Mouse (Mus musculus) brown adipose tissue, adult 24 weeks (tissue): Measurements from ENCODE around the gene Iqgap2. TPM values are rescaled to one million over a fixed set of nuclear protein-coding genes. Genes with fewer than 3 reads are reported as not detected.

Experiments used
- H3K27ac ChIP-seq: fragments of 200-500 bp; replicated peaks from 2 replicates; pipeline ENCODE4 v1.5.1; 2012; ENCODE audit warnings: low read depth, mild to moderate bottlenecking, low read length
- H3K4me1 ChIP-seq: fragments of 200-500 bp; 2 replicates; pipeline ENCODE4 v1.6.1; 2012; ENCODE audit warnings: low read length, mixed read lengths; ENCODE audit not compliant: control insufficient read depth, insufficient read depth, insufficient read length
- H3K4me3 ChIP-seq: fragments of 200-500 bp; 2 replicates; pipeline ENCODE4 v1.5.1; 2012; ENCODE audit warnings: low read depth, mild to moderate bottlenecking, low read length, moderate library complexity; ENCODE audit not compliant: insufficient read depth
- polyA plus RNA-seq: library from polyadenylated mRNA; stranded (reverse); fragments of >200 nt; gene quantifications from 2 replicates; pipeline ENCODE4 v1.2.4, GENCODE M21; 2012; ENCODE audit not compliant: missing spikeins, insufficient read depth, insufficient read length

Iqgap2 gene
- polyA plus RNA-seq, 1 experiment = 2.7 TPM

DNA sequence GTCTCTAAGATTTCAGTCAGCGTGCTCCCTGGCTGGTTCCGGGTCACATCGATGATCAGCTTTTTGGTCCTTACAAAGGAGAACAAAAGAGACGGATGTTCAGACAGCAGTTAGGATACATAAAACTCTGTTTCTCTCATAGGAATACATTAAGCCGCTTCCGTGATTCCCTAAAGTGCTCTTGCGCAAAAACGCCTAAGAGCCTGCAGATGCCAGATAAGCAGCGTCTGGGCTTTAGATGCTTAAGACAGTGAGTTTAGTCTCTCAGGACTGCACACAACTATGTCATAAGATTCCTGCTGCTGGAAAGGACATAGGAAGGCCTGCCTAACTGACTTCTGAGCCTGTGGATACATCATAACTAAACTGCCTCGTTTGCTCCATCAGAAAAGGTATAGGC, 254.0 kb downstream of the Iqgap2 start:
- Histone ChIP-seq H3K4me1 (peaks cover 6% of the 10 kb centered on the region; the same call in 1 of the 2 replicates), H3K4me3 (no peak overlapping the region), H3K27ac (no peak overlapping the region)

DNA sequence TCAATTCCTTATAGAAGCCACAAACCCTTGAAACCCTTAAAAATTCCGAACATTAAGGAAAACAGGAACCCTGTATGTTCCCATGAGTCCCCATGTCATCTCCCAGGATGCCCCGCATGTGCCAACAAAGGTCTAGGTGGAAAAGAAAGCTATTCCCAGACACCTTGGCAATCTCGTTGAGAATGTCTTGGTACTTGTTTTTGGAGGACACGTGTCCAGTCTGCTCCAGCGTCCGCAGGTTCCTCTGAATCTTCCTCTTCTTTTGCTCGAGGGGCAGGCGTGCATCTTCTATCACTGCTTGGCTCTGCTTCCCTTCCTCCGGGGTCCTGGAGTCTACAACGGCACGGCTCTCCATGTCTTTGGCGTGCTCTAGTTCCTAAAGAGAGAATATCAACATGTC, 256.4 kb downstream of the Iqgap2 start:
- H3K4me1 ChIP-seq = peaks cover 6% of the 10 kb centered on the region; the same call in 1 of the 2 replicates
- no peak overlapping the region for H3K4me3 ChIP-seq
- no peak overlapping the region for H3K27ac ChIP-seq

DNA sequence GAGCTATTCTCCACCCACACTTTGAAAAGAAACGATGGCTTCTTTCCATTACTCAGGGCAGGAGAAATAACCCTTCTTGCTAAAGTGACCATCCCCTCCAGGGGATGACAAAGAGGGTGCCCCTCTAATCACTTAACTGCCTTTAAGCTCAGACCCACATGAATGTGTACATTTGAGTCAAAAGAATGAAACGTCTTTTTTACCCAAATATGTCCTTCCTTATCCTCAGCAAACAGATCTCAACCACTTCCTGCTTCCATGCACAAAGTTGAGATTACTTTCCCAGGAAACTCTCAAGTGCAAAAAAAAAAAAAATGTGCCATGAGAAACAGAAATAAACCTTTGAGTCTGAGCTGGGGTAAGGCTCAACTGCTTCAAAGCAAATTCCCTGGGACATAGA, 257.3 kb downstream of the Iqgap2 start:
- peak overlapping the region; percentile 37 for H3K4me3 ChIP-seq
- peaks cover 6% of the 10 kb centered on the region; the same call in 1 of the 2 replicates for H3K4me1 ChIP-seq
- peak overlapping the region; percentile 82 for H3K27ac ChIP-seq

DNA sequence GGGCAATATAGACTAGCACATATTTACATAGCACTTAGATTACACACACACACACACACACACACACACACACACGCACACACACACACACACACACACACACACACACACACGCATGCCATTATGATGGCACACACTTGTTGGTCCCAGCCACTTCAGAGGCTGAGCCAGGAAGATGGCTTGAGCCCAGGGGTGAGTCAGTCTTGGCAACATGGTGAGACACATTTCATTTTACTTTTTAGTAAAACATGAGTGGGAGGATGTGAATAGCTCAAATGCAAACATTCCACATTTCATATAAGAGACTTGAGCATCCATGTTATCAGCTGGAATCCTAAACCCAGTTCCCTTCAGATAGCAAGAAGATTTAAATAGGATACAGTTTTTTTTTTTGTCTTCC, 258.3 kb downstream of the Iqgap2 start:
- Histone ChIP-seq H3K4me1 (peaks cover 2% of the 10 kb centered on the region; the same call in 1 of the 2 replicates), H3K4me3 (no peak overlapping the region), H3K27ac (no peak overlapping the region)

DNA sequence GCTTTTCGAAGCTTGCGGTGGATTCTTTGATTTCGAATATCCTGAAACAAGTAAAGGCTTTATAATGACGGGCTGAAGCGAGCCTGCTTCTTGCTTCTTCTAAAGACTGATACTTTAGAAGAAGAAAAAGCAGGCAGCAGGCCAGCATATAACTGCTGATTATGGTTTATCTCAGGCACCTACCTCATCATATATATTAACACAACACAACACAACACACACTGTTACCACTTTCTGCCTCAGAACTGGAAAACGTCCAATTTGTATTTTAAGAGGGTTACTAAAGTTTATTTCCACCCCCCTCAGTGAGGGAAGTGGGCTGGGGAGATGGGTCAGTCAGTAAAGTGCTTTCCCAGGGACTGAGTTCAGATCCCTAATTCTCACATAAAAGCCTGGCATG, 259.6 kb downstream of the Iqgap2 start:
- Histone ChIP-seq H3K4me1 (peaks cover 2% of the 10 kb centered on the region; the same call in 1 of the 2 replicates), H3K27ac (no peak overlapping the region), H3K4me3 (no peak overlapping the region)

DNA sequence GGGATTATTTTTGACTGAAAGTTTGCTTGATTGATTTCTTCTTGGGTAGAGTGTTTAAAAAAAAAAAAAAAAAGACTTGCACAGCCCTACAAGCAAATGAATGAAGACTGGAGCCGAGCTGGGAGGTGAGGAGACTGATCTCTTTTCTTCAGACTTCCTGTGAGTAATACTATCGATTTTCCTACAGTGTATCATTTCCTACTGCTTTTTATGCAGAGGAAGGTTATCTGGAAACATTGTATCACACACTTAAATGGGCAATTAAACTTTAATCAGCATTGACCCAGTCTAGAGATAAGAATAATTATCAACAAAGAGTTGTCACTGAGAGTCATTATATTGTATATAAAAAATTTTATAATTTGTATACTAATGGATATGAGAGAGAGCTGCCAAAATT, 261.0 kb downstream of the Iqgap2 start:
- Histone ChIP-seq H3K27ac (no peak overlapping the region), H3K4me1 (peaks cover 2% of the 10 kb centered on the region; the same call in 1 of the 2 replicates), H3K4me3 (no peak overlapping the region)

DNA sequence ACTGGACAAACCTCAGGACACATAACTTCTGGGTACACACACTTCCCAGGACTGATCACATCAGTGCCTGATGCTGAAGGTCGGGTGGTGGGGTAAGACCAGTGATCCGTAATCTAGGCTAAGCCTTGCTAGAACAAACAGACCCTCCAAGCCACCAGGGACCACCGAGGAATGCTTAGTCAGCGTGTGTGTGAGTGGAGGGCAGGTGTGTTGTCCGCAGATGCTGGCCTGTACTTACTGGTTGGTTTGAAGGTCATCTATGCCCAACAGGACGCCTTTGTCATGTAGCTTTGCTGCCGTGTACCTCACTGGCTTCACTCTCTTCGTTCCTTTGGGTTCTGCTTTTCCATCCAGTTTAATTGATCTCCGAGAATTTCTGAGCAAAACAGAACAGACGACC, 262.0 kb downstream of the Iqgap2 start:
- H3K27ac ChIP-seq = no peak overlapping the region
- no peak overlapping the region for H3K4me3 ChIP-seq
- no peaks in the 10 kb centered on the region for H3K4me1 ChIP-seq

DNA sequence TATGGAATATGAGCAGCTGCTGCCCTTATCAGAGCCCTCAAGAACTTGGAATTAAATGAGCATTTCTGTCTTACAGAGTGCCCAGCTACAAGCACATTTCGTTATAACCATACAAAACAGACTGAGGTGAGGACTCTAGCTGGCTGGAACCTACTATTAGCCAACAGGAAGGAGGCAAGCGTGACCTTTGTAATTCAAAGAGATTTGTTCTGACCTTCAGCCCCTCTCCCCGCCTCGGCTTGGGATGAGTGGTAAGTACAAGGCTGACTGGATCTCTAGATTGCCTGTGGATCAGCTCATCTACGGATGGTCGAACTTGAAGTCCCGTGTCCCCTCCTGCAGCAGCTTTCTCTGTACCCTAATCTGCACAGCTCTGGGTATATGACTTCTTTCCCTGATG, 265.0 kb downstream of the Iqgap2 start:
- Histone ChIP-seq H3K4me1 (no peaks in the 10 kb centered on the region), H3K4me3 (no peak overlapping the region), H3K27ac (no peak overlapping the region)

DNA sequence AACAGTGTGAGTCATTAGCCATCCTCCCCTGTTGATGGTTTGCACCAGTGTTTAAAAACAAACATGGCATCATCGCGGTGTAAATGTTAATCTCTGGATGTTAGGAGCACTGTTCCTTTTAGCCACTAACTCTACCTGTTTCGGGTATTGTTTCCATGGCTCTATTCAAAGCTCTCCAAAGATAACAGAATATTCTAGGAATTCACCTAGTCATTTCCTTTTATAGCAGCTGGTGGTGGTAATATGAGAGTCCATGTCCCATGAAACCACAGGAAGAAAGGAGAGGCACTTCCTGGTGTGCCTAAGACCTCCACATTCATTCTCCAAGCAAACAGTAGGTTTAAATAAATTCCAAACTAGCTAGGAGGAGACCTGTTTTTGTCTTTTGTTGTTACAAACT, 268.7 kb downstream of the Iqgap2 start:
- Histone ChIP-seq H3K27ac (no peak overlapping the region), H3K4me3 (no peak overlapping the region)

DNA sequence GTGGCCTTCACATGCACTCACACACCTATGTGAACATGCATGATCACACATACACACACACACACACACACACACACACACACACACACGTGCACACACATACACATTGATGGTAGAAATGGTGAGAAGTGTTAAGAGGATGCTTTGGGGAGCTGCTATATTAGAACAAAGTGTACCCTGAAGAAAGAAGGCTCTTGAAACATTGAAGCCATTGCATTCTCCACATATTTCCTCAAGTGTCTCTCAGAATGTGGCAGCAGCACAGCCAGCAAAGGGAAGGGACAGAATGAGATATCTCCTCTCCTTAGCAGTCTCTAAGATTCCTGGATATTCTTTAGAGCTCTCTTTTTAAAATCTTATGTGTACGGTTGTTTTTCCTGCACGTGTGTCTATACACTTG, 270.2 kb downstream of the Iqgap2 start:
- no peak overlapping the region for H3K4me3 ChIP-seq
- H3K4me1 ChIP-seq = no peaks in the 10 kb centered on the region; the same call in 1 of the 2 replicates
- no peak overlapping the region for H3K27ac ChIP-seq

More for the DNA sequence above, 268.7 kb downstream of the Iqgap2 start:
- no peaks in the 10 kb centered on the region for H3K4me1 ChIP-seq

DNA sequence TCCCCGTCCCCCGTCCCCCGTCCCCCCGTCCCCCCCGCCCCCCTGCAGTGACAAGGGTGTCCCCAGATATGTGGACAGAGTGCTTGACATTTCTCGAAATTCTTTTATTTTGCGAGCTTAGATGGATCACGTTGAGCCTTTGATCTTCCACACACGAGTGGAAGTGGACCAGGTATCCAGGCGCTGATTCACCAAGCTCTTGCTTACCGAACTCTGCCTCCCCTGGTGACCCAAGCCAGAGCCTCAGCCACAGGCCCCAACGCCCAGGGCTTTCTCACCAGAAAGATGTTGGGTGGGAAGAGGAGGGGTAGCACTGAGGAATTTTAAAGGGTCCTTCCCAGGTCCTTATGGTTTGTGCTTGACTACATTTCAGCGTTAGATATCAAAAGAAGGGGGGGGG, 272.9 kb downstream of the Iqgap2 start:
- peaks cover 7% of the 10 kb centered on the region for H3K4me1 ChIP-seq
- H3K4me3 ChIP-seq = peak overlapping the region; percentile 95; the same call in 1 of the 2 replicates
- H3K27ac ChIP-seq = no peak overlapping the region

DNA sequence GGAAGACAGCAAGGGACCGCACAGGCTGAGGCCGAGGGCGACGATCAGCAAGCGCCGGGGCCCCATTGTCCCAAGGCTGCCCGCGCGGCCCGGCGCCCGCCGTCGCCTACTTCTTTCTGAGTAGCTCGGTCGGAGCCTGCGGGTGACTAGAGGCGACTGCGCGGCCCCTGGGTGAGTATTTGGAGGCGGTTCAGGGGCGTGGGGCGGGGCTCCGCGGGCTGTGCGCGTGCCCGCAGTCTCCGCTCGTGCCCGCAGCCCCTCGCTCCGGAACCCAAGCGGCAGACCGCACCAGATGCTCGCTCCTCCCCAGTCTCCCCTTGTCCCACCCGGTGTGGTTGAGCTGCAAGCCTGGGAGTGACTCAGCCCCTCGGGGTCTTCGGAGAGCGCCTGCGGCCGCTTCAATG, 273.4 kb downstream of the Iqgap2 start, which contains the start of gene F2r:
Gene F2r, minus strand, starts transcription at position 179 of the 404 bp plus-strand sequence.
- Histone ChIP-seq H3K4me3 (peak within 1 kb of the TSS; percentile 95), H3K27ac (peak within 1 kb of the TSS; percentile 56), H3K4me1 (peaks cover 7% of the 10 kb centered on the region)

DNA sequence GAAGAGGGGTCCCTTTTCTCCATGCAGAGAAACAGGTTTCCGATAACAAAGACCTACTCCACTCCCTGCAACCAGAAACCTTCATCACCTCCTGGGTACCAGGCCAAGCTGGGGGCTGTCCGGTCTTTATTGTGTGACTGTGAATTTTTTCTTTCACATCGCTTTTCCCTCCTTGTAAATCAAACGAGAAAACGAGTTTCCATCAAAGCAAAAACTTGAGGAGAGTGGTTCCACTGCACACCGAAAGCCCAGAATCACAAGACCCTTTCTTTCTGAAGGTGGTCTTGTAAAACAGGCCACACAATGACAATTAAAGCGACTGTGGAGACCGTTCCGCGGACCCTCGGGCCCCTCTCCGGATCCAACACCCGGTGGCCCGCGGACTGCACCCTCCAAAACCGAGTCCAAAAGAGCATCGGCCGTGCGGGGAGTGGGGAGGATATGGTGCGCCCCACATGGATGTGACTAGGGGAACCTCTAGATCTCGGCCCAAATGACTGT, 274.0 kb downstream of the Iqgap2 start:
- Histone ChIP-seq H3K4me3 (peak overlapping the region; percentile 95), H3K4me1 (peaks cover 7% of the 10 kb centered on the region), H3K27ac (peak overlapping the region; percentile 56)

DNA sequence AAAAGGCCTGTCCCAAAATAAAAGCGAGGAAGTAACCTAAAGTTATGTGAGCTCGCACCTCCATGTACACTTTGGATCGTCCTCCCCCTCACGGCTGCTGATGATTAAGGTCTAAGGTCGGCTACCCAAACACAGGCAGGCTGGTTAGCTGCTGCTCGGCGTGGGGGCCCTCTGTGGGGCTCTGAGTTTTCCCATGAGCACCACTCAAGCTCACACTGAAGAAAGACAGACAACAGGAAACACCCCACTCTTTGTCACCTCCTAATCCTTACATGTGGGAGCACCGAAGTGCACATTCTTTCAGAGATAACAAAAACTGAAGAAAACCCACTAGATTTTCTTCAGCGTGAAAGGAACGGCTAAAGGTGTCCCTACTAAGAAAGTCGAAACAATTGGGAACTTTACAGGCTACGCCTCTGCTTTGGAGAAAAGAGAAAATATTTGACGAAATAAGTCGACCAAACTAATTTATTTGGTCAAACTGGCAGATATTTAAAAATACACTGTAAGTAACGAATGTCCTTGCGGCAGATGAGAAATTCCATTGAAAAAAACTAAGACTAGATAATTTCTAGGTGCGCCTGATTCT, 274.5 kb downstream of the Iqgap2 start:
- no peak overlapping the region for H3K27ac ChIP-seq
- peaks cover 8% of the 10 kb centered on the region for H3K4me1 ChIP-seq
- H3K4me3 ChIP-seq = peak overlapping the region; percentile 95

DNA sequence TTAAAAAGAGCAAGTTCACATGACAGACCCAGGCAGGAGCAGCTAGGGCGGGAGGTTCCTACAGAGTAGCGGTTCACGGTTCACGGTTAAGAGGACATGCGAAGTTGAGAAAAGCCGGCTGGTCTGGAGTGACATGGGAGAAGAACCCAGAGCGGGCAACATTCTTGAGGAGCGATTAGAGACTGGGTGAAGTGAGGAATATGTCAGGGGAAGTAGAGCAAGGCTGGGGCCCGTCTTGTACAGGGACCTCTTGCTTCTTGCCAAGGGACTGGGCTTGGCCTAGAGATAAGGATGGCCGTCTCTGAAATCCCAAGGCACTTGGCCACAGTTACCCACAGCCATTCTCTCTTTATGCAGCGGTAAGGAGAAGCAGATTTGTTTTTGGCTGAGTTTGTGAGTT, 275.2 kb downstream of the Iqgap2 start:
- Histone ChIP-seq H3K4me1 (peaks cover 12% of the 10 kb centered on the region), H3K4me3 (peak overlapping the region; percentile 95), H3K27ac (0 out of 2 replicates have a peak overlapping the region, but pooled peaks have one; percentile 3)

DNA sequence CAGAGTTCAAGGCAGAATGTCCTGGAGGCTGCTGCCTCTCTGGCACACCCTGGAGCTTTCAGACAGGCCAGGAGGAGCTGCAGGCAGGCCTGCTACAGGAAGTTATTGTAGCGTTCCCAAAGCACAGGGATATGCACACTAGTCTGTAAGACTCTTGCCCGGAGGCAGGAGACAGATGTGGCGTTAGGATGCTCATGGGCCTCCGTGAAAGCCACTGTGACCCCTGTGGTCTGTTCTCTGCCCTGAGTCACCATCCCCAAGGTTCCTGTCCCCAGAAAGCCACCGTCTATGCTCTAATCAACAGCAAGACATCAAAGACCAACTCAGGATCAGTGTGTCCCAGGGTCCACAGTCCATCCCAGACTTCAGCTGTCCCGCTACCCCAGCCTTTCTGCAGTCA, 277.0 kb downstream of the Iqgap2 start:
- peaks cover 15% of the 10 kb centered on the region for H3K4me1 ChIP-seq
- H3K4me3 ChIP-seq = no peak overlapping the region
- no peak overlapping the region for H3K27ac ChIP-seq
